Mouse (Mus musculus) midbrain, embryonic 13.5 days (tissue): ENCODE results near the gene Mto1. TPM values are rescaled to one million over a fixed set of nuclear protein-coding genes. Genes with fewer than 3 reads are reported as not detected.
"Not testable (repeated sequence)": the region's sequence is repeated elsewhere in the genome, so short reads cannot be mapped to it uniquely, and the experiment has no call there.

Experiments used
- ATAC-seq: fragments of 200-750 bp; cut with Nextera tagmentation; 2 replicates; pipeline ENCODE4 v1.8.0; 2017; ENCODE audit warnings: mild to moderate bottlenecking, moderate TSS enrichment, moderate library complexity
- H3K27ac ChIP-seq: fragments of 300-500 bp; sonication (generic); 2 replicates; pipeline ENCODE4 v1.5.1; 2015; ENCODE audit warnings: inconsistent platforms, mild to moderate bottlenecking, moderate library complexity
- H3K27me3 ChIP-seq: fragments of 300-500 bp; sonication (generic); 2 replicates; pipeline ENCODE4 v1.6.1; 2015; ENCODE audit warnings: mild to moderate bottlenecking, inconsistent platforms
- H3K36me3 ChIP-seq: fragments of 300-500 bp; sonication (generic); 2 replicates; pipeline ENCODE4 v1.6.1; 2015; ENCODE audit warnings: mild to moderate bottlenecking, inconsistent platforms
- H3K4me1 ChIP-seq: fragments of 300-500 bp; sonication (generic); replicated peaks from 2 replicates; pipeline ENCODE4 v1.6.1; 2015; ENCODE audit warnings: inconsistent platforms
- H3K4me2 ChIP-seq: fragments of 300-500 bp; sonication (generic); replicated peaks from 2 replicates; pipeline ENCODE4 v1.6.1; 2015; ENCODE audit warnings: moderate library complexity, mild to moderate bottlenecking, inconsistent platforms
- H3K4me3 ChIP-seq: fragments of 300-500 bp; sonication (generic); replicated peaks from 2 replicates; pipeline ENCODE4 v1.5.1; 2015; ENCODE audit warnings: mild to moderate bottlenecking, inconsistent platforms
- H3K9ac ChIP-seq: fragments of 300-500 bp; sonication (generic); replicated peaks from 2 replicates; pipeline ENCODE4 v1.6.1; 2015; ENCODE audit warnings: mild to moderate bottlenecking, inconsistent platforms
- H3K9me3 ChIP-seq: fragments of 300-500 bp; sonication (generic); 2 replicates; pipeline ENCODE4 v1.6.1; 2016; ENCODE audit warnings: mild to moderate bottlenecking, inconsistent platforms
- WGBS: fragments of 180-500 bp; shearing (Covaris S2); methylation state at CpG from one replicate; pipeline ENCODE4 v1.1.7; 2015; 5-methylcytosine and 5-hydroxymethylcytosine counted together
- polyA plus RNA-seq: library from polyadenylated mRNA; unstranded; fragments of >200 nt; fragmentation: Nextera tagmentation; extraction: Ambion mirVana; gene quantifications from 2 replicates; pipeline ENCODE4 v1.2.1, GENCODE M21; 2015

Gene Mto1
- polyA plus RNA-seq, 1 experiment from 2014 or later, result 26.3 TPM

DNA sequence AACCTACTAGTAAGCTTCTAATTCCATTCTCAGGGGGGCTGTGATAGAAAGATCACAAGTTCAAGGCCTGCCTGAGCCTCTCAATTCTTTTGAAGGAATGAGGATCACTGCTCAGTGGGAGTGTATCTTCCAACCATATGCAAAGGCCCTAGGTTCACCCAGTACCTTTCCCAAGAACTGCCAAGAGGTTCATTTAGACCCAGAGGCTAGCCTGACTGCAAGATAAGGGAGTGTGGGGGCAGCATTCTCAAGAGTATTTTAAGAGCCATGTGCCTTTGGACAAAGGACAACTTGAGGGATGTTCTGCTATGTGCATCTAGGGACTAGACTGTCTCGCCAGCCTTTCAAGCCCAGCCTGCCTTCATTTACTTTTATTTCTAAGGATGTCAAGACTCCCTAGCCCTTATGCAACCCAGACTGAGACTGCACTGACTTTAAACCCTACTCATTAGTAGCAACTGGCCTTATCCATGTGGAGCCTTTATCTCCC lies 28.6 kb downstream of the Mto1 start:
- ATAC-seq, result no peak
- Histone ChIP-seq H3K27me3 (no peaks in the 10 kb centered on the region), H3K4me2 (no peak overlapping the region), H3K4me3 (no peak overlapping the region), H3K27ac (peak overlapping the region; percentile 51), H3K9me3 (no peaks in the 10 kb centered on the region), H3K9ac (no peak overlapping the region), H3K36me3 (peaks cover 64% of the 10 kb centered on the region), H3K4me1 (peaks cover 27% of the 10 kb centered on the region)
- 5% methylated on average over 1 of the region's 1 CpGs for WGBS

DNA sequence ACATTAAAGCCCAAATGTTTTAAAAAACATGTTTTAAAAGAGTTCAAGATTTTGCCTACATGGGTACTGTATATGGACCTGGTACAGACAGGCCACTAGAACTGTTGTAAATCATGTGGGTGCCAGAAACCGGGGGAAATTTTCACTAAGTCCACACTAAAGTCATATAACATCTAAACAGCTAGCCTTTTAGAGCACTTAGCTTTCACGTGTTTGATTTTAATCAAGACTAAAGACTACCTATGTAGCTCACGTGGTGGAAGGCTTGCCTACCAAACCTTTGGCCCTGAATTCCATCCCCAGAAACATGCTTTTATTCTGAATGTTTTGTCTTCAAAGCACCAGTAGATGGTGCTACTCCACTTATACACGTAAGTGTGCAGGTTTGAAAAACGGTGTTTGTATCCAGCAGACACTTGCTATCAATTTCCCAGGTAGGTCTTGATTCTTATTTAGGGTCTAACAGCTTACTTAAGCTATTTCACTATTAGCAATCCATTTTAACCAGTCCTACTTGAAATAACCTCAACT lies 29.1 kb downstream of the Mto1 start:
- Histone ChIP-seq H3K36me3 (peaks cover 62% of the 10 kb centered on the region), H3K4me3 (0 out of 2 replicates have a peak overlapping the region, but pooled peaks have one; percentile 4), H3K4me1 (peaks cover 27% of the 10 kb centered on the region), H3K27me3 (no peaks in the 10 kb centered on the region), H3K9ac (no peak overlapping the region), H3K9me3 (no peaks in the 10 kb centered on the region), H3K4me2 (no peak overlapping the region), H3K27ac (peak overlapping the region; percentile 51; the same call in 1 of the 2 replicates)
- 3% methylated on average over 5 of the region's 5 CpGs for WGBS
- no peak for ATAC-seq

DNA sequence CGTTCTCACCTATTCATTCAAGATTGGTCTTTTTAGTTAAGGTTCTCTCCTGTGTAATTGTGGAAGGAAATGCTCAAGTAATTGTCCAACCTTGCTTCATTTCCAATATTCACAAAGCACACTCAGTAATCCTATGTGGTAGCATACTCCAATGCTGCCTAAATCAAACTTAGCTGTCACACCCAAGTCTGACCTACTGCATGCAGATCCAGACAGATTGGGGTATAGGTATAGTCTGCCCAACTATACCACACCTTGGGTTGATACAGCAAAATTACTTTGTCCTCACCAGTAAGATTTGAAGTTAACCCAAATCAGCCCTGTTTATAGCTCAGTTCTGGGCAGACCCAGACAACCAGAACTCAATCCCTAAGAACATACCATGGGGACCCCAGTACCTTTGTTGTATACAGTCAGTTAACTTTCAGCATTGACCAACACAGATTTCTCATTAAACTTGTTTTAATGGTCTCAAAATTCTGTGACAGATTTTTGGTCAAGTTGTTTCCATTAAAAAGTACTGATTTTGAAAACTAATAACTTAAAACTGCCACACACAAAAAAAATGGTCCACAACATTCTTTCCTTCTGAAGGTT lies 30.1 kb downstream of the Mto1 start:
- Histone ChIP-seq H3K9ac (peak overlapping the region; percentile 52; the same call in 1 of the 2 replicates), H3K4me2 (peak overlapping the region; percentile 22), H3K4me1 (peaks cover 36% of the 10 kb centered on the region), H3K36me3 (peaks cover 53% of the 10 kb centered on the region)
- not testable (repeated sequence) for H3K9me3 ChIP-seq, ATAC-seq, H3K27me3 ChIP-seq, H3K4me3 ChIP-seq, H3K27ac ChIP-seq
- 63% methylated on average over 1 of the region's 1 CpGs for WGBS

DNA sequence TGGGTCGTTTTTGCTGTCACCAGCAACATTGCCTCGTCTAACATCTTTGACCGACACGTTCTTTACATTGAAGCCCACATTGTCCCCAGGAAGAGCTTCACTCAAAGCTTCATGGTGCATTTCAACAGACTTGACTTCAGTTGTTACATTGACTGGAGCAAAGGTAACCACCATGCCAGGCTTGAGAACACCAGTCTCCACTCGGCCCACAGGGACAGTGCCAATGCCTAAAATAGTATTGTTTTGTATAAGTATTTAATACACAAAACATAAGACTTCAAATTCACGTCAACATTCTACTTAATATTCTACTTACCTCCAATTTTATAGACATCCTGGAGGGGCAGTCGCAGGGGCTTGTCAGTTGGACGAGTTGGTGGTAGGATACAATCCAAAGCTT lies 31.3 kb downstream of the Mto1 start:
- peaks cover 36% of the 10 kb centered on the region for H3K4me1 ChIP-seq
- H3K36me3 ChIP-seq, result peaks cover 43% of the 10 kb centered on the region
- peak overlapping the region; percentile 74 for H3K4me2 ChIP-seq
- 31% methylated on average over 8 of the region's 8 CpGs for WGBS
- not testable (repeated sequence) for H3K9me3 ChIP-seq, H3K27me3 ChIP-seq, ATAC-seq
- peak overlapping the region; percentile 81 for H3K4me3 ChIP-seq
- peak overlapping the region; percentile 55 for H3K9ac ChIP-seq
- H3K27ac ChIP-seq, result 0 out of 2 replicates have a peak overlapping the region, but pooled peaks have one; percentile 30

DNA sequence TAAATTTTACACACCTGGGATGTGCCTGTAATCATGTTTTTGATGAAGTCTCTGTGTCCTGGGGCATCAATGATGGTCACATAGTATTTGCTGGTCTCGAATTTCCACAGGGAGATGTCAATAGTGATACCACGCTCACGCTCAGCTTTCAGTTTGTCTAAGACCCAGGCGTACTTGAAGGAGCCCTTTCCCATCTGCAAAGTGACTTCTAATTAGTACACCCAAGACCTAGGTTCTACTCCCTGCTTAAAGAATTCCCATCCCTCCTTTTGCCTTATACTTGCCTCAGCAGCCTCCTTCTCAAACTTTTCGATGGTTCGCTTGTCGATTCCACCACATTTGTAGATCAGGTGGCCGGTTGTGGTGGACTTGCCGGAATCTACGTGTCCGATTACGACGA lies 32.2 kb downstream of the Mto1 start:
- ATAC-seq, result not testable (repeated sequence)

DNA sequence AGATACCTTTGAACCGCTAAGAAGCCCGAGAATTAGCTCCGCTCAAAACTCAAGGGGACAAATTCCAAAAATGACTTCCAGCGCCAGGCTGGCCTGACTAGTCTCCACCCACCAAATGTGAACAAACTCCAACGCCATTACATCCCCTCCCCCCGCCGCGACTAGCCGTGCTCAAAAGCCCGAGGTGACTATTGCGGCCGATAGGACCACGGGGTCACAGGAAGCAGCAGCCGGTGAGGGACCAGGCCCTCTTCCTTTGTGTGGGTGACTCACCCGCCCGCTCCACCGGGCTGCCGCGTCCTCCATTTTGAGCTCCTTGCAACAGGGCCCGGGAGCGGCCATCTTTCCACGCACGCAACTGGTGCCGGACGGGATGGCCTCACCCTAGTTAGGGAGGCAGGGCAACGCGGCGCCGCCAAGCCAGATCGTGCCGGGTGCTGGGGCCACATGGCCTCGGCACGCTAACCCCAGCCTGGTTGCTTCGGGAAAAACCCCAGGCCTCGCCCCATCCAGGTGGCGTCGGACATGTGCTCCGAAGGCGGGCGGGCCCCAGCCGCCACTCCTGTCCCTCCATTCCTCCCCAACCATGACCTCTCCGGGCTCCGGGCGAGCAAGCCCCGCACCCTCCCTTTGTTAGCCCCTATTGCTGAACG lies 32.8 kb downstream of the Mto1 start:
- peak overlapping the region; percentile 74 for H3K4me2 ChIP-seq
- peaks cover 36% of the 10 kb centered on the region for H3K4me1 ChIP-seq
- H3K4me3 ChIP-seq, result peak overlapping the region; percentile 81
- no peaks in the 10 kb centered on the region for H3K27me3 ChIP-seq
- peak overlapping the region; percentile 96 for H3K27ac ChIP-seq
- peaks cover 36% of the 10 kb centered on the region for H3K36me3 ChIP-seq
- peak; percentile 29 for ATAC-seq
- WGBS, result under 1% methylated on average over 46 of the region's 46 CpGs
- peak overlapping the region; percentile 97 for H3K9ac ChIP-seq
- no peaks in the 10 kb centered on the region for H3K9me3 ChIP-seq

More for the DNA sequence above, 32.2 kb downstream of the Mto1 start:
- Histone ChIP-seq H3K4me2 (peak overlapping the region; percentile 74), H3K27ac (peak overlapping the region; percentile 96), H3K4me1 (peaks cover 36% of the 10 kb centered on the region), H3K9ac (peak overlapping the region; percentile 97), H3K4me3 (peak overlapping the region; percentile 81), H3K36me3 (peaks cover 37% of the 10 kb centered on the region)
- not testable (repeated sequence) for H3K9me3 ChIP-seq, H3K27me3 ChIP-seq
- under 1% methylated on average over 13 of the region's 13 CpGs for WGBS

DNA sequence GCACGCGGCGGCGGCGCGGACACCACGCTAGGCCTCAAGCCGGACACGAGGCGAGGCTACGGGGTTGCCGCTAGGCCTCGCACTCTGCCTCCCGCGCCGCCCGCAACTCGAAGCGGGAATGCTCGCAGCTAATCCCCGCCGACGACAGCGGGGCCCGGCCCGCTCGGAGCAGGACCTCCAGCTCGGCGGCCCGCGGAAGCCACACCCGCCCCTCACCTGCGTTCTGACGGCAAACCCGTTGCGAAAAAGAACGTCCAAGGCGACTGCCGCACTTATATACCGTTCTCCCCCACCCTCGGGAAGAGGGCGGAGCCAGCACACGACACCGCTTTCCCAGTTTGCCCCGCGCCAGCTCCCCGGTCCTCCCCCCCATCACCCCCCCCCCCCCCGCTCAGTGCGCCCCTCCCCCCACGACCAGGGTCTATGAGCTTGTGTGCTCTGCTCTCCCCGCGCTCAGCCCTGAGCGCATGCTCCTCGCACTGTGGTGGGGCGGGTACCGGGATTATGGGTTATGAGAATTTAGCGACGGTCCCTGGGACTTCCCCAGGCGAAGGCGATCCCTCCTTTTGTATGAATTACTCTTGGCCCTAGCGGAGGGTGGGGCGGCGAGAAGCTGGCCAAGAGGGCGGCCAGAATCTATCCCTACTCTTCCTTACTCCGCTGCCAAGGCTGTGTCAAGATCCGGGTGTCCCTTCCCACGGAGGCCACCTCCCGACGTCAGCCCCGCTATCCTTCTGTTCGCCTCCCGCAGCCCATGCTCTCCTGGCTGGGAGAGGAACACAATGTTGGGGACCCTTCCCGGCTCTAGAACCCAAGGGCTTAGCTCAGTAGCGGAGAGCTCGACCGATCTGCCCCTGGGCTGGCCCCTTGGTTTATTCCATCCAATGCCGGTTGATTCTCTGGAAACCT lies 33.7 kb downstream of the Mto1 start:
- Histone ChIP-seq H3K36me3 (peaks cover 27% of the 10 kb centered on the region), H3K4me3 (peak overlapping the region; percentile 81), H3K9ac (peak overlapping the region; percentile 97), H3K27me3 (no peaks in the 10 kb centered on the region), H3K9me3 (no peaks in the 10 kb centered on the region), H3K4me2 (peak overlapping the region; percentile 74), H3K27ac (peak overlapping the region; percentile 100), H3K4me1 (peaks cover 36% of the 10 kb centered on the region)
- ATAC-seq, result peak; percentile 99
- WGBS, result 2% methylated on average over 71 of the region's 77 CpGs

DNA sequence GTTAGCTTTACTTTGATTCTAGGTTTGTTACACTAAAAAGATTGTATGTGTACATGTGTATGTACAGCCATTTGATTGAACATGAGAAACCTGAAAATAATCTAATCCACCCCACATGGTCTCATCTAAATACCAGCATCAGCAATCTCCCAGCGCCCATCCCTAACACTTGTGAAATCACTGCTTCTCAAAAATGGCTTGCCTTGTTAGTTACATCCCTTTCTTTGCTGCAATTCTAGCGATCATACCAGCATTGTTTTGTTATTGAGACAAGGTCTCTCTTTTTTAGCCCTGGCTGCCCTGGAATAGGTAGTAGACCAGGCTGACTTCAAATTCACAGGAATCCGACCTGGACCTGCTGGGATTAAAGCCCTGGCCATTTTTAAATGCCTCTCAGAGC lies 34.4 kb downstream of the Mto1 start:
- ATAC-seq, result no peak
- peak overlapping the region; percentile 100 for H3K27ac ChIP-seq
- peaks cover 34% of the 10 kb centered on the region for H3K4me1 ChIP-seq
- H3K4me2 ChIP-seq, result peak overlapping the region; percentile 58
- H3K36me3 ChIP-seq, result peaks cover 20% of the 10 kb centered on the region
- H3K9ac ChIP-seq, result peak overlapping the region; percentile 86
- peak overlapping the region; percentile 81 for H3K4me3 ChIP-seq
- no peaks in the 10 kb centered on the region for H3K27me3 ChIP-seq
- no peaks in the 10 kb centered on the region for H3K9me3 ChIP-seq
- WGBS, result 2% methylated on average over 3 of the region's 3 CpGs

DNA sequence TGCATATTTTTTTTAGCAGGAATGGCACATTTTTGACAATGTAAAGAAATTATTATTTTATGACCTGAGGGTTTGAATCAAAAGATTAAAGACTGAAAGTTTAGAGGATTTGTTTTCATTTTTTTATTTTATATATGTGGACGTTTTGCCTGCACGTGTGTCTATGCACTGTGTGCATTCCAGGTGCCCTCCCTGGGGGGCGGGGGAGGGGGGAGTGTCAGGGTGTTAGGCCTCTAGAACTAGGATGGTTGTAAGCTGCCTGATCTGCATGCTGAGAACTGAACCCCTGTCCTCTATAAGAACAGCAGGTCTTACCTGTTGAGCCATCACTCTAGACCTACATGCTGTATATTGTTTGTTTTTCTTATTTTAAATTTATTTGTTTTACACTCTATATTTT lies 36.7 kb downstream of the Mto1 start:
- H3K27ac ChIP-seq, result no peak overlapping the region
- H3K4me3 ChIP-seq, result no peak overlapping the region
- no peak for ATAC-seq
- 85% methylated on average over 3 of the region's 3 CpGs for WGBS
- H3K4me1 ChIP-seq, result peaks cover 21% of the 10 kb centered on the region
- no peak overlapping the region for H3K4me2 ChIP-seq
- H3K9ac ChIP-seq, result no peak overlapping the region
- no peaks in the 10 kb centered on the region for H3K27me3 ChIP-seq
- H3K9me3 ChIP-seq, result no peaks in the 10 kb centered on the region
- peaks cover under 1% of the 10 kb centered on the region for H3K36me3 ChIP-seq

DNA sequence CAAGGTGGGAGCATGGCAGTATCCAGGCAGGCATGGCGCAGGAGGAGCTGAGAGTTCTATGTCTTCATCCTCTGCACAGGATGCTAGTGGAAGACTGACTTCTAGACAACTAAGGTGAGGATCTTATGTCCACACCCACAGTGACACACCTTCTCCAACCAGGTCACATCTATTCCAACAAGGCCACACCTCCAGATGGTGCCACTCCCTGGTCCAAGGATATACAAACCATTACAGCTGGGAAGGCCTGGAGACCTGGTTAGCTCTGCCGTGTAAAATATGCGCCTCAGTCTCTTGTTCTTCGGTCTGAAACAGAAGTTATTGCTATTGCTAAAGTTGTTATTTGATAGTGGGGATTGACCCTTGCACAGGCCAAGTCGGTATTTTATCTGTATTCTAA lies 40.0 kb downstream of the Mto1 start:
- not testable (repeated sequence) for H3K9ac ChIP-seq, H3K36me3 ChIP-seq, H3K4me3 ChIP-seq, H3K4me1 ChIP-seq, H3K9me3 ChIP-seq, H3K27me3 ChIP-seq, ATAC-seq, H3K27ac ChIP-seq, H3K4me2 ChIP-seq
- WGBS, result 96% methylated on average over 5 of the region's 5 CpGs

DNA sequence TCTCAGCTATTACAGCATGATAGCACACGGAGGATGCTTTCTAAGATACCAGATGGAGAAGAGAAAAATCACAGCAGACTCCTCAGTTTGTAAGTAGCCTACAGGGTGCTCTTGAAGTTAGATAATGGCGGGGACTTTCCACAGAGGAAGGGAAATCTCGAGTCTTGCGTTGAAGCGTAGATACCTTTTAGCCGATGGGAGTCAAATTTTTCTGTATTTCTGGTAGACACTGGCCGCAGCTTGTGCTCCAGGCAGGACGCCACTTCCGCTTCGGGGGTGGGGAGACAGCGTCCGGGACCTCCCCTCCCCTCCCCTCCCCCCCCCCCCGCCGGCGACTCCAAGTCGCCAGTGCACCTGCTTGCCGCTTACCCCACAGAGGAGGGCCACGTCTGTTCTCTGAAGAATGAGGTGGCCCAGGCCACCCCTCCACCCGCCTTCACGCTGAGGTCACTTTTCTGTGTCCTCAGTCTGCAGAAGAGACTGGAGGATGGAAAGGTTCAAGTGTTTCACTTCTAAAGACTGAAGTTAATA lies 40.9 kb downstream of the Mto1 start, which contains the start of gene Eef1a1:
Gene Eef1a1 (minus strand): TSS at position 262 of the 531 bp plus-strand sequence.
- Histone ChIP-seq H3K4me2 (peak within 1 kb of the TSS; percentile 67), H3K36me3 (no peaks in the 10 kb centered on the region), H3K4me3 (peak within 1 kb of the TSS; percentile 40), H3K27ac (peak within 1 kb of the TSS; percentile 45; the same call in 1 of the 2 replicates), H3K27me3 (no peaks in the 10 kb centered on the region), H3K9ac (peak within 1 kb of the TSS; percentile 69), H3K4me1 (peaks cover 7% of the 10 kb centered on the region), H3K9me3 (no peaks in the 10 kb centered on the region)
- 6% methylated on average over 18 of the region's 20 CpGs for WGBS
- ATAC-seq, result peak; percentile 80
